Mouse (Mus musculus) embryonic facial prominence, embryonic 12.5 days (tissue): ENCODE results near the gene Vsig2. TPM values are rescaled to one million over a fixed set of nuclear protein-coding genes. Genes with fewer than 3 reads are reported as not detected.
A peak's percentile ranks its signal among the peaks of the same experiment; 100 is the strongest.

Source experiments
- ATAC-seq: fragments of 200-750 bp; cut with Nextera tagmentation; 2 replicates; pipeline ENCODE4 v1.8.0; 2017; ENCODE audit not compliant: insufficient number of reproducible peaks, insufficient read depth, low FRiP score, low TSS enrichment
- H3K27ac ChIP-seq: fragments of 300-500 bp; sonication (generic); 2 replicates; pipeline ENCODE4 v1.5.1; 2016; ENCODE audit warnings: mild to moderate bottlenecking
- H3K27me3 ChIP-seq: fragments of 300-500 bp; sonication (generic); 2 replicates; pipeline ENCODE4 v1.6.1; 2016; ENCODE audit warnings: mild to moderate bottlenecking, moderate library complexity
- H3K36me3 ChIP-seq: fragments of 300-500 bp; sonication (generic); 2 replicates; pipeline ENCODE4 v1.6.1; 2016; ENCODE audit warnings: mild to moderate bottlenecking
- H3K4me1 ChIP-seq: fragments of 300-500 bp; sonication (generic); 2 replicates; pipeline ENCODE4 v1.6.1; 2016
- H3K4me2 ChIP-seq: fragments of 300-500 bp; sonication (generic); replicated peaks from 2 replicates; pipeline ENCODE4 v1.6.1; 2016; ENCODE audit warnings: mild to moderate bottlenecking, moderate library complexity
- H3K4me3 ChIP-seq: fragments of 300-500 bp; sonication (generic); 2 replicates; pipeline ENCODE4 v1.5.1; 2016; ENCODE audit warnings: mild to moderate bottlenecking
- H3K9ac ChIP-seq: fragments of 300-500 bp; sonication (generic); 2 replicates; pipeline ENCODE4 v1.6.1; 2016; ENCODE audit warnings: mild to moderate bottlenecking, moderate library complexity
- H3K9me3 ChIP-seq: fragments of 300-500 bp; sonication (generic); 2 replicates; pipeline ENCODE4 v1.6.1; 2016; ENCODE audit warnings: mild to moderate bottlenecking, moderate library complexity
- WGBS: fragments of 180-500 bp; shearing (Covaris S2); methylation state at CpG from one replicate; pipeline ENCODE4 v1.1.7; 2016; 5-methylcytosine and 5-hydroxymethylcytosine counted together
- polyA plus RNA-seq: library from polyadenylated mRNA; unstranded; fragments of >200 nt; fragmentation: Nextera tagmentation; extraction: Ambion mirVana; gene quantifications from 2 replicates; pipeline ENCODE4 v1.2.1, GENCODE M21; 2016

The Vsig2 gene
- polyA plus RNA-seq, 1 experiment from 2014 or later: 1.1 TPM

DNA sequence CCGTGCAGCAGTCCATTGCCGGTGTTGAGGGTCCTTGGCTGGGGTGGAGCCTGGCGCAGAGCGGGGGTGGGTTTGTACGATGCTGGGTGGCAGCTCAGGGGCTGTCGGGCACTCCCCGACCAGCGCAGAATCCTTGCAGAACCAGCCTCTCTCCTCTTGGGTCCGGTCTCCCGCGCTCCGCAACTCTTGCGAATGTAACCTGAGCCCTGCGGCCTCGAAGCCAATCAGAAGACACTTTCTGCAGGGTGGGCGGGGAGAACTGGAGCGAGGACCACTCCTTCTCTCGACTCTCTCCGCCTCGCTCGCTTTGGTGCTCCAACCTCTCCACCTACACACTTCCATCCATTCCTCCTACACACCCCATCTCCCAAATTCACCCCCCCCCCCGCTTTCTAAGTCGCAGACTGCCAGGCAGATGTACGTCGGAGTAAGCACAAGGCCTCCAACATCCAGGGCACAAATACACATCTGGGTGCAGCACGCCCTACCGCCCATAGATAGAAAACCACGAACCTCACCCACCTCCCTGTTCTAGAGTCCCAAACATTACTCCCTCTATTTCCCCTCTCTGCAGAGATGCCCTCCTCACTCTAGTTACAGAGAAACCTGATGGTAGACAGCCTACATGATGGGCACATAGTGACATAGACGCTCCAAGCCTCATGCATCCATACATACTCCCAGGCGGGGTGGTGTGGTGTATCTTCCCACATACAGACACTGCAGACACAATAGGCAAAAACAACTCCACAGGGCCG, 13.7 kb downstream of the Vsig2 start, which contains the start of gene Nrgn:
TSS of gene Nrgn (minus strand) at position 369 of the 758 bp plus-strand sequence.
- H3K36me3 ChIP-seq: no peaks in the 10 kb centered on the region
- 5% methylated on average over 31 of the region's 31 CpGs for WGBS
- peak within 1 kb of the TSS; percentile 40 for H3K4me3 ChIP-seq
- H3K4me1 ChIP-seq: peaks cover 17% of the 10 kb centered on the region
- H3K9me3 ChIP-seq: no peaks in the 10 kb centered on the region
- no peak within 1 kb of the TSS for H3K27ac ChIP-seq
- peak within 1 kb of the TSS; percentile 80 for H3K4me2 ChIP-seq
- ATAC-seq: peak; percentile 92
- peaks cover 47% of the 10 kb centered on the region for H3K27me3 ChIP-seq
- peak within 1 kb of the TSS; percentile 22; the same call in 1 of the 2 replicates for H3K9ac ChIP-seq

DNA sequence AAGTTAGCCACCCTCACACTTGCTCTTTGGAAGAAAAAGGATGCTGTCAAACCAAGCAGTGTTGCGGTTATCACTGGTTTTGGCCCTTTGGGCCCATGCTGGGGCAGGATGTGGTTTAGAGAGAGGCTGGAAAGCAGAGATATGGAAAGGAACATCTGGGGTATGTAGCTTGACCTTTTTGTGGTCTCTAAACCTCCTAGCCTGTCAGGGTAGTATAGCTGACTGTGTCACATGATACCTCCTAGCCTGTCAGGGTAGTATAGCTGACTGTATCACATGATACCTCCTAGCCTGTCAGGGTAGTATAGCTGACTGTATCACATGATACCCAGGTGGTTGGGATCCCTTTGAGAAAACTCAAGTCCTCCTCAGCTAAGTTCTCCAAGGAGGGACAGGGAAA, 15.2 kb downstream of the Vsig2 start:
- peaks cover 40% of the 10 kb centered on the region for H3K27me3 ChIP-seq
- H3K4me2 ChIP-seq: no peak overlapping the region
- no peak overlapping the region for H3K27ac ChIP-seq
- no peaks in the 10 kb centered on the region for H3K9me3 ChIP-seq
- H3K4me3 ChIP-seq: no peak overlapping the region
- ATAC-seq: no peak
- peaks cover 17% of the 10 kb centered on the region for H3K4me1 ChIP-seq
- WGBS: 75% methylated on average over 1 of the region's 1 CpGs
- H3K9ac ChIP-seq: no peak overlapping the region
- H3K36me3 ChIP-seq: no peaks in the 10 kb centered on the region

DNA sequence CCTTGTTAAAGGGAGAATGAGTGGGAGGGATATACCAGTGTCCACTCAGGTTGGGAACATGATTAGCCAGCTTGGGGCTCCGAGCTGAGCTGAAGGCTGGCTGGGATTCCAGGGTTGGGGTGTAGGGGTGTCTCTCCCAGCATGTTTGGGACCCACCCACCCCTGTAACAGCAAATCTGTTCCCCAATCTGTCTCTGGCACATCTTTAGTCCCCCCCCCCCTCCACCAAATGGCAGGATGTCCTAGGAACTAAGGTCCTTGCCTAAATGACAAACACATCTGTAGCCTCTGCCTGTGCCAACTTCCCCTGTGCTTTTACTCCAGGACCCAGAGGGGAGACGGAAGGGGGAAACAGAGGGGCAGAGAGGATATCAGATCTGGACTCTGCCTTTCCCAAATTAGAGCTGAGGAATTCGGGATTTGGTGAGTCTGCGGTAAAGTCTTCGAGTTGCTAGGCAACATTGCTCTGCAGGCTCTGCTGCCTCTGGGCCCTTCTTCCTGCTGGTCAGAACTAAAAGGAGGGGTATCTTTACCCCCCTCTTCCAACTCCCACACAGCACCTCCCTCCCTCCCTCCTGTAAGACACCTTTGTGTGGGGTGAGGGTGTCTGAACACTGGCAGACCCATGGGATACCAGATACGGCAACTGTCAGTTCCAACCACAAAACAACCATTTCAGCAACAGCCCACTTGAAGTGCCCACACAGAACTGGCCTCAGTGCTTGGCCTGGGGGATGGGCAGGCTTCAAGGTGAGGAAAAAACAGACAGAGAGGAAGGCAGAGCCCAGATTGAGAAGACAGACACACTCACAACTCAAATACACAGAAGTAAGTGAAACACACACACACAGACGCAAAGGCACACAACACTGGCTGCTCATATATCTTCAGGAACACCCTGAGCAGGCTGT, 16.0 kb downstream of the Vsig2 start, which contains the start of gene Siae:
TSS of gene Siae (plus strand) at position 861 of the 911 bp plus-strand sequence.
- H3K27ac ChIP-seq: no peak within 1 kb of the TSS
- no peak for ATAC-seq
- H3K4me3 ChIP-seq: no peak within 1 kb of the TSS
- H3K9ac ChIP-seq: no peak within 1 kb of the TSS
- H3K27me3 ChIP-seq: peaks cover 32% of the 10 kb centered on the region
- no peaks in the 10 kb centered on the region for H3K36me3 ChIP-seq
- H3K4me1 ChIP-seq: peaks cover 17% of the 10 kb centered on the region
- H3K9me3 ChIP-seq: no peaks in the 10 kb centered on the region
- 23% methylated on average over 7 of the region's 7 CpGs for WGBS
- no peak within 1 kb of the TSS for H3K4me2 ChIP-seq

DNA sequence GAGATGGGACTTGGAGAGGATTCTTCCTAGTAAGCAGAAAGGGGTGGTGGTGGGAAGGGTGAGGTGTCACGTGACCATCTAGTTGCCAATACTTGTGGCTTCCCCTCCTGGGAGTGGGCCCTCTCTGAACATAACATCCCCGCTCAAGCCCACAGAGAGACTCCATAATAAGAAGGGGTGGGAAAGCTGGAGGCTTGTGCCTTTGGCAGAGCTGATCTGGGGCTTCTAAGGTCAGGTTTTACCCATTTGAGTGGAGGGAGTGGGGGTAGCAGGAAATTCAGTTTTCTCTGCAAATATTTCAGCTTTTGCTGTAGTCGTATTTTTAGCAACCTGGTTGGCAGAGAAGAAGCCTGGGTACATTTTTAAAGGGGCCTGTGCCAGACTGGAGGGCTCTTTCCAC, 17.3 kb downstream of the Vsig2 start:
- H3K9me3 ChIP-seq: no peaks in the 10 kb centered on the region
- H3K4me2 ChIP-seq: no peak overlapping the region
- no peak for ATAC-seq
- no peak overlapping the region for H3K9ac ChIP-seq
- H3K27ac ChIP-seq: no peak overlapping the region
- no peaks in the 10 kb centered on the region for H3K36me3 ChIP-seq
- H3K27me3 ChIP-seq: peaks cover 19% of the 10 kb centered on the region
- no peak overlapping the region for H3K4me3 ChIP-seq
- 66% methylated on average over 3 of the region's 3 CpGs for WGBS
- H3K4me1 ChIP-seq: peaks cover 17% of the 10 kb centered on the region

DNA sequence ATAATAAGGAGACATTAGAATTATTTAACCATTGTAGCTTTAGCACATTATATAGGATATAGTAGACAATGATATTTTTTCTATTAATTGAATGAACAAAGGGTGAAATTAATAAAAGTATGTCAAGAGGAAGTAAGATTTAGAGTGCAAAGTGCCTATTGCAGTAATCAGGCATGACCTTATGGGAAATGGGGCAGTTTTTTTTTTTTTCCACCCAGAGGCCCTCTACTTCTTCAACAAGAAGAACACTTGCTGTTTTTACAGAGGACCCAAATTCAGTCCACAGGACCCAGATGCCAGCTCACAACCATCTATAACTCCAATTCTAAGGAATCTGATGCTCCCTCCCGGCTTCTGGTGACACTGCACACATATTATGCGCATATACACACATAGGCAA, 21.6 kb downstream of the Vsig2 start:
- Histone ChIP-seq H3K9me3 (no peaks in the 10 kb centered on the region), H3K4me2 (no peak overlapping the region), H3K27me3 (0 out of 2 replicates have a peak, but pooled peaks cover 4% of the 10 kb centered on the region), H3K9ac (no peak overlapping the region), H3K4me3 (no peak overlapping the region), H3K36me3 (no peaks in the 10 kb centered on the region), H3K4me1 (no peaks in the 10 kb centered on the region), H3K27ac (no peak overlapping the region)
- 78% methylated on average over 2 of the region's 2 CpGs for WGBS
- ATAC-seq: no peak

DNA sequence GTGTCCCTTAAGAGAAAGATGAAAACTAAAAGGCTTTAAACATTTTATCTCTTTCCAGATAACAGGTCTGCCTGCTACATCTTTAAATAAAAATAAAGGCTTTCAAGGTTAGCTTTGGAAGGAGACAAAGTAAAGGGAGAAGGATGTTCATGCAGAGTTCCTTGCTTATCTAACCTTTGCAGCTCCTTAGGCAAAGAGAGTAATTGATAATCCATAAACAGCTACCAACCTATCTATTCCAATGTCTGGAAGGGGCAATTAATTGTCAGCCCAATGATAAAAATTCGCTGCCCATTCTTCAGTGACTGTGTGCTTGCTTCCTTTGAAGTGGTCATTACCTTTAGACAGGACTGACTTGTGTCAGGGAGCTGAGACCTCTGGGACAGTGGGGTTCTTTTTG, 24.8 kb downstream of the Vsig2 start:
- no peak for ATAC-seq
- peaks cover 7% of the 10 kb centered on the region; the same call in 1 of the 2 replicates for H3K4me1 ChIP-seq
- 67% methylated on average over 1 of the region's 1 CpGs for WGBS

DNA sequence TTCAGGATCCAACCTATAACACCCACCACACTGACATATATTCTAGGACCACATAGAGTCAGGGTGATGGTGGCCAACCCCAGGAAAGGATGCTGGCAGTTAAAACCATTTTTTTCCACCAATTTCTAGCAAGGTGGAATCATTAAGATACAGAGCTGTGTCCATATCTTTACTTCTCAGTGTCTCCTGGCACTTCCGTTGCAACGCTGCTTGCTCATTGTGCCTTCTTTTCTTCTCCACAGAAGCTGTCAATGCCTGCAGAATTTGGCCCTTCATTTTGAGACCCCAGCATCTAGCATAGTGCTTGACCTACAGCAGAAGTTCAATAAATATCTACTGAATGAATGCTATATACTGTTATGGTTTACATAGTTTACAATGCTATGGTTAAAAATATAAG, 28.0 kb downstream of the Vsig2 start:
- Histone ChIP-seq H3K27ac (no peak overlapping the region), H3K4me2 (no peak overlapping the region), H3K36me3 (no peaks in the 10 kb centered on the region), H3K27me3 (no peaks in the 10 kb centered on the region; the same call in 1 of the 2 replicates), H3K4me3 (no peak overlapping the region), H3K4me1 (peaks cover 7% of the 10 kb centered on the region; the same call in 1 of the 2 replicates), H3K9me3 (no peaks in the 10 kb centered on the region), H3K9ac (no peak overlapping the region)
- no peak for ATAC-seq
- 95% methylated on average over 2 of the region's 2 CpGs for WGBS

More for the DNA sequence above, 24.8 kb downstream of the Vsig2 start:
- H3K27ac ChIP-seq: no peak overlapping the region
- H3K27me3 ChIP-seq: no peaks in the 10 kb centered on the region; the same call in 1 of the 2 replicates
- no peak overlapping the region for H3K4me3 ChIP-seq
- H3K9ac ChIP-seq: no peak overlapping the region
- no peaks in the 10 kb centered on the region for H3K9me3 ChIP-seq
- no peak overlapping the region for H3K4me2 ChIP-seq
- no peaks in the 10 kb centered on the region for H3K36me3 ChIP-seq

DNA sequence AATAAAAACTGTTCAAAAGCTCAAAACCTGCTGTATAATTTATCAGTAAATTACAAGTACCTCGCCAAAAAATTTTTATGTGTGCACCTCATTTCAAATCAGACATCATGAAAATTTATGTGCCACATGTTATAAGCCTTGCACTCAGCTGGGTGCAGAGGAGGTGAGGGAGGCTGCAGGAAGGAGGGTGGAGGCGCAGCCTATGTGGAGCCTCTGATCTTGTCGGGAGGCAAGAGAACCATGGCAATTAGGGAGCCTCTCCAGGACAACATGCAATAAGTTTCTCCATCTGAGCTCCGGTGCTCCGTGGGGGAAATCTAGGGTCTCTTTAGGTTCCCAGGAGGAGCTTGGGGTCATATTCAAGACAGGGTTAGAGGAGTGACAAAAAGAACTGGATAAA, 28.4 kb downstream of the Vsig2 start:
- H3K4me3 ChIP-seq: no peak overlapping the region
- no peak overlapping the region for H3K9ac ChIP-seq
- H3K4me2 ChIP-seq: no peak overlapping the region
- H3K9me3 ChIP-seq: no peaks in the 10 kb centered on the region
- 57% methylated on average over 5 of the region's 5 CpGs for WGBS
- ATAC-seq: no peak
- H3K4me1 ChIP-seq: peaks cover 7% of the 10 kb centered on the region; the same call in 1 of the 2 replicates
- H3K36me3 ChIP-seq: no peaks in the 10 kb centered on the region
- H3K27ac ChIP-seq: no peak overlapping the region
- H3K27me3 ChIP-seq: no peaks in the 10 kb centered on the region; the same call in 1 of the 2 replicates

DNA sequence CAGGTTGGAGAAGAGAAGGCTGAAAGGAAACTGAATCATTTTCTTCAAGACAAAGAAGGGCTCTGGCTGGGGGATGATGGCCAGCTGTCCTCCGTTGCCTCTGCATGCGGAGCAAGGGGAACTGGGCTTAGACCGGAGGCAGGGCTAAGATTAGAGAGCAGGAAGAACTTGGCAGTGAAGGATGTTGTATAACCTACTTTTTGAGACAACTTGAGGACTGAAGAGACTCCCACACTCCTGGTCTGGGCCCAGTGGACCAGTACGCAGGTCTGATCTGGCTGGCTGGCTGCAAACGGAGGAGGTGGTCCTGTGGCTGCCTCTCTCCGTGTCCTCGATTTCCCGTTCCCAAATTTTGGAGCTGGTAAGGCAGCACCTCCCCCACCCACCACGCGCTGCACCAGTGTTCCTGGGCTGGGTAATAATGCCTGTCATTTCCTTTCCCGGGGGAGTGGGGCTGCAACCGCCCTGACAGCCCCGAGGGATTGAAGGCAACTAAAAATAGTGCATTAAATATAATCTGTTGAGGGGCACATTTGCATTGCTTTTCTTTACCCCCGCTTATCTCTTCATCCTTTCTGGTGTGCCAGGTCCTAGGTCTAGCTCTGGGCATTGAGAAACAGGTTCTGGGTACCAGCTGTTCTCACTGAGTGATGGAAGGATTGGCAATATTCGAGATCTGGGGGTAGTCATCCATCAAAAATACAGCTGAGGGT, 29.0 kb downstream of the Vsig2 start:
- H3K4me2 ChIP-seq: no peak overlapping the region
- no peak overlapping the region for H3K27ac ChIP-seq

DNA sequence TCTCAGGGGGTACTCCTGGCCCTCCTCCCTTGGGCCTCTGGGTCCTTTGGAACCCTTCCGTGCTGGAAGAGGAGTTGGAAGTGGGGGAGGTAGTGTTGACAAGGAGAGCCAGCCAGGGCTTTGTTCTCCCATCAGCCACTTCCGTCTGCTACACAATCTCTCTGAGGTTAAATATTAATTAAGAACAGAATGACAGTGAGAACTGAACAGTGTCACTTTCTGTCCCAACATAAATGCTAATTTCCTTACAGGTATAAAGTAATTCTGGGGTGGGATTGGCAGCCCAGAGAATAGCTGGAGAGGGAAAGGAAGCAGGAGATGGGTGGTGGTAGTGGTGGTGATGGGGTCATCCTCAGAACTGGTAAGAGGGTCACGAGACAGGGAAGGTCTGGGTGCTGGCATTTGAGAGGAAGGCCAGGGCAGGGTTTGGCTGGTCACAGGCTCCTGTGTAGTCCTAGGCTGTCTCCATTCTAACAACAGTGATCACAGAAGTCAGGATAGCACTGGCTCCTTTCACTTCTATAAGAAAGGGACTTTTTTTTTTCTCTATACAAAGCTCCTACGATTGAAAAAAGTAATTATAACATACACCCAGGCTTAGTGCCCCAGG, 29.7 kb downstream of the Vsig2 start:
- H3K4me1 ChIP-seq: peaks cover 7% of the 10 kb centered on the region; the same call in 1 of the 2 replicates
- H3K36me3 ChIP-seq: no peaks in the 10 kb centered on the region
- no peak overlapping the region for H3K4me3 ChIP-seq
- H3K9me3 ChIP-seq: no peaks in the 10 kb centered on the region
- no peak for ATAC-seq
- WGBS: 39% methylated on average over 4 of the region's 4 CpGs
- no peaks in the 10 kb centered on the region; the same call in 1 of the 2 replicates for H3K27me3 ChIP-seq
- no peak overlapping the region for H3K4me2 ChIP-seq
- no peak overlapping the region for H3K27ac ChIP-seq
- no peak overlapping the region for H3K9ac ChIP-seq

More for the DNA sequence above, 29.0 kb downstream of the Vsig2 start:
- Histone ChIP-seq H3K36me3 (no peaks in the 10 kb centered on the region), H3K9ac (no peak overlapping the region), H3K4me1 (peaks cover 7% of the 10 kb centered on the region; the same call in 1 of the 2 replicates), H3K9me3 (no peaks in the 10 kb centered on the region), H3K27me3 (no peaks in the 10 kb centered on the region; the same call in 1 of the 2 replicates), H3K4me3 (no peak overlapping the region)
- ATAC-seq: no peak
- 31% methylated on average over 15 of the region's 15 CpGs for WGBS
